Mouse (Mus musculus) left cerebral cortex, postnatal 25 days (tissue): ENCODE measurements around the gene Pdgfb. TPM values are rescaled to one million over a fixed set of nuclear protein-coding genes. Genes with fewer than 3 reads are reported as not detected.

Source experiments
- DNase-seq, 2 experiments: peaks; one replicate each; pipeline ENCODE4 v3.0.0; 2022; ENCODE audit warnings: low spot score in 2 of 2, mixed read lengths in 1 of 2
- intact Hi-C: fragments of 180-260 bp; cut with DNase I; formaldehyde crosslinking; loops from one replicate; pipeline ENCODE4 v1.15.1; 2025
- total RNA-seq, 2 experiments: library from RNA; stranded (reverse); gene quantifications; 2 replicates each; pipeline ENCODE4 v1.2.3; 2021

The Pdgfb gene
- total RNA-seq, 2 experiments from 2014 or later = 34.0 to 36.7 TPM

DNA sequence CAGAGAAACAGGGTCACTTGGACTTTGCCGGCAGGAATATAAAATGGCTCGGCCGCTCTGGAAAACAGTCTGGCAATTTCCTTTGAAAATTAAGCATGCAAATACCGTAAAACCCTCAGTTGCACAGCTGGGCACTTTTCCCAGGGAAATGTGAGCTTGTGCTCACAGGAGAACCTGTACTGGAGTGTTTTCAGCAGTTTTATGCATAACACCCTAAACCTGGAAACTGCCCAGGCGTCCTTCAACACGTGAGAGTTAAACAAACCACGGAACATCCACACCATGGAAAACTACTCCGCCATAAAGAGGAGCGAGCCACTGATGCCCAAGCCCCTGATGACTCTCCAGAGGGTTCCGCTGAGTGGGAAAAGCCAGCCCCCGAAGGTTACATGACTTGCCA is 34.1 kb downstream of the Pdgfb start:
- intact Hi-C loops = no loop called here
- DNase-seq = no peak

- intact Hi-C loops = no loop called here
- no peak for DNase-seq
Measured at GRCm38 (mm10) chr15:79972186-79972585, 42.6 kb downstream of the Pdgfb start.

DNA sequence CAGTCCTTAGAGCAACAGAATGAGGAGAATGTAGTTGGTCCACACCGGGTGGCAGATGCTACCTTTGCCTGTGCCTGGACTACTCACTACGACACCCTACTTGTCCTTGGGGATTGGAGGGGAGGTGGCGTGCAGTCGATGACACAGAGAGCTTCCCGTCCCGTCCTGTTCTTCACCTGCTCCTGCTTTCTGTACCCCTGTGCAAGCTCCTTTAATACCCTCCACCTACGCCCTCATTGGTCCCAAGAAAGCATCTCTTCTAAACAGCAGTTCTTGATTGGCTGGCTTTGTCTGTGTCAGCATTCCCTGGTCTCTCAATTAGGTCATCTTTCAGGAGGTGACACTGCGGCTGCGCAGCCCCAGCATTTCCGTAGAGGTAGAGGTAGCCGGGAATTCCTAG is 43.8 kb downstream of the Pdgfb start, which contains the start of gene Cbx7:
Gene Cbx7 (minus strand): TSS at position 180 of the 400 bp plus-strand sequence.
- DNase-seq = no peak
- intact Hi-C loops = no loop called here

DNA sequence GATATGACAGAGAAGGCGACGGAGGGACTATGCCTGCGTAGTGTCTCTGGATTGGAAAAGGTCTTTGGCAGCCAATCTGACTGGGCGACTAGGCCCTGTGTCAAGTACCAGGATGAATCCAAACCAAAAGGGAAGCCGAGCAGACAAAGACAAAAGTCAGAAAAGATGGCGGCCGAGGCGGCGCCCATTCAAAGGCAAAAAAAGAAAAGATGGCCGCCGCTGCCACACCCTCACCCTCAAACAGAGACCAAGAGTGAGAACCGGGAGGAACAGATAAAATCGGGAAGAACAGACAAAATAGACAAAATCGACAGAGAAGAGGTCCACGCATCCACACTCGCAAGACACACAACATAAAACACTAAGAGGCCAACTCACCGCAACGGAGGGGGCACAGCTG is 44.3 kb downstream of the Pdgfb start:
- no peak for DNase-seq
- intact Hi-C loops = no loop called here

GRCm38 (mm10) chr15:79967346-79967745 is 47.4 kb downstream of the Pdgfb start:
- intact Hi-C loops = no loop called here
- no peak for DNase-seq

GRCm38 (mm10) chr15:79964376-79964775 is 50.4 kb downstream of the Pdgfb start:
- intact Hi-C loops = no loop called here
- no peak for DNase-seq

GRCm38 (mm10) chr15:79962661-79963060 is 52.1 kb downstream of the Pdgfb start:
- intact Hi-C loops = no loop called here
- peak in 1 of 2 experiments; percentile 50 for DNase-seq

DNA sequence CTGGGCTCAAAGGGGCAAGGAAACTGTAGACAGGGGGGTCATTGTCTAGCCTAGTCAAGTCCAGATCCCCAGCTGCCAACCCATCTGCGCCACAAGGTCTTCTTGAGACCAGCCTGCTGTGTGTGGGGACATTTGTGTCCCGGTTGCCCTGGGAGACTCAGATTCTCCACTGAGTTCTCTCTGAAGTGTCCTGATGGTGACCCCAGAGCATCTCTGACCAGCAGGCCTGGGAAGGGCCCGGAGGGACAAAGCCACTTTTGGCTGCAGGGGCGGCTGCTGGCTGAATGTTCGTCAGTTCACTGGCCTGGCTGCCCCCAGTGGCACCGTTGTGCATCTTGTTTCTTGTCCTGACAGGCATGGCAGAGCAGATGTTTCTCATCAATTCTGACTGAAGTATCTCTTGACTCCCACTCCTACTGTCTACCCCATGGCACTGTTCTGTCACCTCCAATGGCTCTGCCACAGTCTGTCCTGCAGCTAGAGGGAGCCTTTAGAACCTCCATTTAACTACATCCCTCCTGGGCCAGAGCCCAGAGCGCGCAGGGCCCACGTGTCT is 53.3 kb downstream of the Pdgfb start:
- intact Hi-C loops = no loop called here
- DNase-seq = no peak

DNA sequence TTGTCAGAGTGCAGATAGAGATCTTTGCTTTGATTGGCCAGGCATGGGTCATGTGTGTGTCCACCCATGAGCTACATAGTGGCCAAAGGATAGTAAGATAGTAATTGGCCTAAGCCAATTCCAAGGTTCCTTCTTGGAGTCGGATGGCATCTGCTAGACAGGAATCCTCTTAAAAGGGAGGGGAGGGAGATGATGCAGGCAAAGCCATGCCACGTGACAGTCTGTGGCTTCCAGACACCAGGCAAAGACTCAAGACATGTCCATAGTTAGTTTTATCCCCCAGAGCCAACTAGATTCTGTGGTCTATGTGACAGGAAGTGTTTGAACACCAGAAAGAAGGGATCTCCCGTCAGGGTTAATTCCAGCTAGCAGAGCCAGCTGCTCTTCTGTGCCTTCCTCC is 56.4 kb downstream of the Pdgfb start:
- DNase-seq = no peak
- intact Hi-C loops = no loop called here

DNA sequence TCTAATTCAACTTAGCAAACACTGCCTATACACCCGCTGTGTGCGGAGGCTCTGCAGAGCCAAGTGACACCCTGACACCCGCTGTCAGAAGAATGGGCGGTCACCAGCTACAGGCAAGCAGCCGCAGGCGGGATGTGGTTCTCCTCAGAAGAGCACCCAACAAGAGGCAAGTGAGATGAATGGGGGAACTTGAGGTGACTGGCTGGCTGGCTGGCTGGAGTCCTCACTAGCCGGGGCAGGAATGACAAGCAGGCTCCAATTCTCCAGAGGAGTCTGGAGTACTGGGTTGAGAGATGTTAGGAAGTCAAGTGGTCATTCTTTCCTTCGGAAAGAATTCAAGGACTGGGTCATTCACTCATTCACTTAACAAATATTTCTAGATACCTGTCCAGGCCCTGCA is 58.2 kb downstream of the Pdgfb start:
- intact Hi-C loops = no loop called here
- DNase-seq = no peak

- no peak for DNase-seq
- intact Hi-C loops = loop anchor here (5.0 kb wide), 1 partner anchor 49 kb away; no protein-coding TSS in a partner anchor
Measured at GRCm38 (mm10) chr15:79953470-79953869, 61.3 kb downstream of the Pdgfb start.

- intact Hi-C loops = loop anchor here (5.0 kb wide), 1 partner anchor 50 kb away; no protein-coding TSS in a partner anchor
Measured at GRCm38 (mm10) chr15:79952504-79953231, 62.1 kb downstream of the Pdgfb start.

GRCm38 (mm10) chr15:79951730-79952503 is 62.9 kb downstream of the Pdgfb start:
- DNase-seq = no peak
- intact Hi-C loops = loop anchor here (2.0 to 5.0 kb wide), 2 partner anchors 50 to 61 kb away; no protein-coding TSS in a partner anchor

More at GRCm38 (mm10) chr15:79952504-79953231, 62.1 kb downstream of the Pdgfb start:
- DNase-seq = no peak

GRCm38 (mm10) chr15:79951226-79951625 is 63.6 kb downstream of the Pdgfb start:
- no peak for DNase-seq
- intact Hi-C loops = loop anchor here (2.0 to 5.0 kb wide), 2 partner anchors 51 to 62 kb away; no protein-coding TSS in a partner anchor

GRCm38 (mm10) chr15:79950250-79951025 is 64.3 kb downstream of the Pdgfb start:
- intact Hi-C loops = loop anchor here (2.0 to 5.0 kb wide), 2 partner anchors 52 to 62 kb away; no protein-coding TSS in a partner anchor
- DNase-seq = peak; percentile 43 to 65

- intact Hi-C loops = loop anchor here (2.0 kb wide), 2 partner anchors 117 to 129 kb away; no protein-coding TSS in a partner anchor
- no peak for DNase-seq
Measured at GRCm38 (mm10) chr15:79947681-79948080, 67.1 kb downstream of the Pdgfb start.

- intact Hi-C loops = loop anchor here (2.0 kb wide), 2 partner anchors 118 to 130 kb away; no protein-coding TSS in a partner anchor
- DNase-seq = no peak
Measured at GRCm38 (mm10) chr15:79946790-79947189, 68.0 kb downstream of the Pdgfb start.

DNA sequence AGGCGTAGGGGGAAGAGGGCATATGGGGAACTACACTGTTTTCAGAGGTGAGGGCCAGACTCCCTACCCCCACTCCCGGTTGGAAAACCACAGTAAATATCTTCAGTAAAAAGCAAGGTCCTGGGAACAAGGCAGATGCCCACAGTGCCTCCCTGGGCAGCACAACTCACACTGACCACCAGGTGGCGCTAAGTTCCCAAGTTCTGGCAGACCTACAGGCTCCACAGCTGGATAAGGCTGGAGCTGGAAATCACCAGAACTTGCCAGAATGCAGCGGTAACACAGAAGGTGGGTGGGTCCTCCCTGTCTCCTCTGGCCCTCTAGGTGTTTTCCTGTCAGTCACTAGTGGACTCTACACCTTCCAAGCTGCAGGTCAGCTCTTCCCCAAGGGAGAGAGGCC is 68.8 kb downstream of the Pdgfb start:
- DNase-seq = peak; percentile 89 to 90
- intact Hi-C loops = loop anchor here (2.0 kb wide), 2 partner anchors 119 to 131 kb away; no protein-coding TSS in a partner anchor
